Mouse (Mus musculus) embryo, embryonic 10.5 days (tissue): ENCODE results near the gene Trio.

ENCODE experiments used
- DNase-seq: peaks from one replicate; pipeline ENCODE4 v3.0.0-alpha.2; 2015; ENCODE audit warnings: low spot score

Trio gene

GRCm38 (mm10) chr15:27772125-27772627 lies 253.5 kb downstream of the Trio start:
- DNase-seq = no peak

GRCm38 (mm10) chr15:27771581-27771980 lies 254.1 kb downstream of the Trio start:
- DNase-seq = no peak

- DNase-seq = no peak
Measured at GRCm38 (mm10) chr15:27770513-27771196, 255.0 kb downstream of the Trio start.

GRCm38 (mm10) chr15:27761416-27761815 lies 264.2 kb downstream of the Trio start:
- no peak for DNase-seq

- DNase-seq = no peak
Measured at GRCm38 (mm10) chr15:27760655-27761054, 265.0 kb downstream of the Trio start.

GRCm38 (mm10) chr15:27759890-27760289 lies 265.8 kb downstream of the Trio start:
- no peak for DNase-seq

GRCm38 (mm10) chr15:27758680-27759079 lies 267.0 kb downstream of the Trio start:
- peak; percentile 23 for DNase-seq

GRCm38 (mm10) chr15:27756426-27756825 lies 269.2 kb downstream of the Trio start:
- no peak for DNase-seq

- no peak for DNase-seq
Measured at GRCm38 (mm10) chr15:27754571-27755260, 270.9 kb downstream of the Trio start.

- DNase-seq = no peak
Measured at GRCm38 (mm10) chr15:27753923-27754322, 271.7 kb downstream of the Trio start.

GRCm38 (mm10) chr15:27752677-27753342 lies 272.8 kb downstream of the Trio start:
- no peak for DNase-seq

GRCm38 (mm10) chr15:27751612-27752405 lies 273.8 kb downstream of the Trio start:
- peak; percentile 73 for DNase-seq

GRCm38 (mm10) chr15:27748739-27749138 lies 276.9 kb downstream of the Trio start:
- no peak for DNase-seq

GRCm38 (mm10) chr15:27747512-27747911 lies 278.1 kb downstream of the Trio start:
- DNase-seq = no peak

GRCm38 (mm10) chr15:27744995-27745394 lies 280.7 kb downstream of the Trio start:
- no peak for DNase-seq

- no peak for DNase-seq
Measured at GRCm38 (mm10) chr15:27740080-27740479, 285.6 kb downstream of the Trio start.

- DNase-seq = no peak
Measured at GRCm38 (mm10) chr15:27731818-27732217, 293.8 kb downstream of the Trio start.

- no peak for DNase-seq
Measured at GRCm38 (mm10) chr15:27726228-27726627, 299.4 kb downstream of the Trio start.

- DNase-seq = peak; percentile 6
Measured at GRCm38 (mm10) chr15:27724796-27725680, 300.6 kb downstream of the Trio start.

GRCm38 (mm10) chr15:27724298-27724697 lies 301.4 kb downstream of the Trio start:
- peak; percentile 6 for DNase-seq

- DNase-seq = no peak
Measured at GRCm38 (mm10) chr15:27723746-27724145, 301.9 kb downstream of the Trio start.
